In the genomic region with DNA sequence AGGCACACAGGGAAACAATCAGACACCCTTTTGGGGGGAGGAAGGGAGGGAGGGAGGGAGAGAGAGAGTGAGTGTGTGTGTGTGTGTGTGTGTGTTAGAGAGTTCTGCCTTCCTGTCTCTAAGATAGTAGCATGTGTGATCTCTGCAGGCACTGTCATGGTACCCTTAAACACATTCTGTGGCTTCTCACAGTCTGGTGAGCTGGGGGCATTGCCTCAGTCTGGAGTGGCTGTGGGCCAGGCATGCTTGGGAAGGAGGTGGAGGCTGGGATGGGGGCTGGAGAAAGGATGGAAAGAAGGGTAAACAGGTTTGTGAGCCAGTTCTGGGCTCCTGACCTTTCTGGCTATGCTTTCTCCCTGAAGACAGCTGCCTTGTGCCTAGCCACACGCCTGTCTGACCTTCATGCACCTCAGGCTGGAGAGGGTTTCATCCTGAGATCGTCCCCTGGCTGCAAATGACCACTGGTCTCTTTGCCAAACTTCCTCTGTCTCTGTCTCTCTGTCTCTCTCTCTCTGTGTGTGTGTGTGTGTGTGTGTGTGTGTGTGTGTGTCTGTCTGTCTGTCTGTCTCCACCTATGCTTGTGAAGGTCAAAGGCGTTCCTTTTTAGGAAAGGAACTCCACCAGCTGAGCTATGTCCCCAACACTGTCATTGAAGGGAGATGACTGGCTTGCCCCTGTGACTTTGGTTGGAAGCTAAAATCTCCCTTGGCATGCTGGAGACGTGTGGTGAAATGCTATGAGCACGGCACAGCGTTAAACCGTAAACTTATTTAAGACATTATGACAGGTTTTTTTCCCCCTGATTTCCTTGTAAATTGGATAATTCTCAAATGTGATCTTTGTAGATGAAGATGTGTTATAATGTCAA, we compare ENCODE assay signal across 16 mouse cellular contexts.
DNase-seq lines count a peak whose midpoint lies in the region; ATAC-seq and TF ChIP-seq lines count a peak whose summit lies in the region.
"Had no signal": no experiment of that assay in that cellular context is flagged by ENCODE, and none has a peak within 500 bp of the region (broad histone marks: within the 10 kb centered on the region; RNA-seq: fewer than 3 reads in every experiment).

No protein-coding gene starts in this region.

- no peaks in the 10 kb centered on the region for H3K4me1 ChIP-seq in forebrain, postnatal 0 days (ENCODE audit: insufficient read depth)
- no peaks in the 10 kb centered on the region for H3K4me1 ChIP-seq in forebrain, embryonic 16.5 days (replicated peaks; ENCODE audit: control insufficient read depth, insufficient read depth, low read length)
- H3K4me1 ChIP-seq in heart, postnatal 0 days (ENCODE audit: control insufficient read depth, insufficient read depth), result peaks cover 6% of the 10 kb centered on the region; the same call in 1 of the 2 replicates
- H3K4me1 ChIP-seq: forebrain, embryonic 15.5 days had no signal

- H3K27ac ChIP-seq in forebrain, postnatal 0 days (ENCODE audit: low read depth, low read length), result no peak overlapping the region
- no peak overlapping the region for H3K27ac ChIP-seq in forebrain, embryonic 16.5 days (ENCODE audit: low read length)
- no peak overlapping the region; the same call in 1 of the 2 replicates for H3K27ac ChIP-seq in heart, postnatal 0 days (ENCODE audit: low read depth)
- H3K27ac ChIP-seq: forebrain, embryonic 15.5 days had no signal

- no peak for DNase-seq in forebrain, postnatal 0 days
- peak; percentile 37 for DNase-seq in heart, postnatal 0 days (ENCODE audit: low spot score)
- DNase-seq in heart, adult 8-10 months (ENCODE audit: low spot score), result no peak
- DNase-seq in heart, postnatal 10 days, result peak; percentile 10 to 12
- peak; percentile 62 for DNase-seq in lung, postnatal 10 days
- DNase-seq in layer of hippocampus, postnatal 14 days (ENCODE audit: low spot score in 2 of 2), result no peak
- DNase-seq in embryo, embryonic 9.5 days (ENCODE audit: extremely low spot score), result no peak
- DNase-seq: cerebellum, adult 9-10 months; kidney, adult 18-20 months; kidney, postnatal 10 days; layer of hippocampus, postnatal 36 days; liver; right cerebral cortex, adult 18-20 months had no signal

- TF ChIP-seq CTCF in forebrain, postnatal 0 days (IDR thresholded peaks at IDR 0.05; ENCODE audit: low read depth), result no peak
- no peak for TF ChIP-seq CTCF in heart, postnatal 0 days (IDR thresholded peaks at IDR 0.05; ENCODE audit: low read depth)

- ATAC-seq in forebrain, postnatal 0 days, result peak; percentile 51; the same call in 1 of the 2 replicates
- no peak for ATAC-seq in forebrain, embryonic 16.5 days
- peak; percentile 12; the same call in 1 of the 2 replicates for ATAC-seq in heart, postnatal 0 days (ENCODE audit: insufficient read depth, low read depth)
- ATAC-seq: forebrain, embryonic 15.5 days had no signal

- no peak overlapping the region for H3K4me2 ChIP-seq in forebrain, postnatal 0 days (ENCODE audit: low read depth)
- H3K4me2 ChIP-seq in forebrain, embryonic 16.5 days (ENCODE audit: low read length), result no peak overlapping the region
- no peak overlapping the region for H3K4me2 ChIP-seq in heart, postnatal 0 days (ENCODE audit: low read depth, low read length)
- H3K4me2 ChIP-seq: forebrain, embryonic 15.5 days had no signal

- intact Hi-C loops in heart, postnatal 10 days (cut with DNase I), result no loop called here

- H3K4me3 ChIP-seq in forebrain, postnatal 0 days (ENCODE audit: low read depth, low read length), result no peak overlapping the region
- H3K4me3 ChIP-seq in forebrain, embryonic 16.5 days (replicated peaks; ENCODE audit: low read length), result no peak overlapping the region
- H3K4me3 ChIP-seq in heart, postnatal 0 days (ENCODE audit: low read depth, low read length), result no peak overlapping the region
- H3K4me3 ChIP-seq: forebrain, embryonic 15.5 days had no signal

- H3K27me3 ChIP-seq in forebrain, postnatal 0 days (ENCODE audit: insufficient read depth, low read length), result no peaks in the 10 kb centered on the region
- no peaks in the 10 kb centered on the region for H3K27me3 ChIP-seq in forebrain, embryonic 16.5 days (replicated peaks; ENCODE audit: control insufficient read depth, insufficient read depth, low read length)
- no peaks in the 10 kb centered on the region for H3K27me3 ChIP-seq in heart, postnatal 0 days (ENCODE audit: control insufficient read depth, insufficient read depth, low read length)
- H3K27me3 ChIP-seq: forebrain, embryonic 15.5 days had no signal

- no peak overlapping the region for H3K9ac ChIP-seq in forebrain, postnatal 0 days
- H3K9ac ChIP-seq in forebrain, embryonic 16.5 days (replicated peaks; ENCODE audit: low read depth, low read length), result no peak overlapping the region
- H3K9ac ChIP-seq in heart, postnatal 0 days (replicated peaks; ENCODE audit: low read depth, low read length), result no peak overlapping the region
- H3K9ac ChIP-seq: forebrain, embryonic 15.5 days had no signal

- H3K36me3 ChIP-seq in forebrain, postnatal 0 days (ENCODE audit: insufficient read depth), result no peaks in the 10 kb centered on the region
- H3K36me3 ChIP-seq in forebrain, embryonic 16.5 days (ENCODE audit: control insufficient read depth, insufficient read depth), result no peaks in the 10 kb centered on the region
- no peaks in the 10 kb centered on the region for H3K36me3 ChIP-seq in heart, postnatal 0 days (replicated peaks; ENCODE audit: control insufficient read depth, insufficient read depth, low read length)
- H3K36me3 ChIP-seq: forebrain, embryonic 15.5 days; G1E had no signal

- no peaks in the 10 kb centered on the region for H3K9me3 ChIP-seq in forebrain, postnatal 0 days (ENCODE audit: low read length)
- H3K9me3 ChIP-seq in forebrain, embryonic 16.5 days (ENCODE audit: control insufficient read depth, low read length), result no peaks in the 10 kb centered on the region
- no peaks in the 10 kb centered on the region for H3K9me3 ChIP-seq in heart, postnatal 0 days (replicated peaks; ENCODE audit: control insufficient read depth, low read length)
- H3K9me3 ChIP-seq: forebrain, embryonic 15.5 days had no signal

- 88% methylated on average over 7 of the region's 7 CpGs for WGBS in forebrain, postnatal 0 days
- 78% methylated on average over 7 of the region's 7 CpGs for WGBS in forebrain, embryonic 16.5 days
- WGBS in heart, postnatal 0 days, result 67% methylated on average over 7 of the region's 7 CpGs

- TF ChIP-seq EP300 in heart, postnatal 0 days (IDR thresholded peaks at IDR 0.05; ENCODE audit: low read depth), result no peak

Comparison
In these comparisons a context has a peak if more than half of its experiments do, and no peak if none do; other contexts are left out.
1. DNase-seq: peak in heart, postnatal 0 days (single experiment), heart, postnatal 10 days (2 of 2) and lung, postnatal 10 days (single experiment); none in forebrain, postnatal 0 days (single experiment), heart, adult 8-10 months (single experiment), layer of hippocampus, postnatal 14 days (0 of 2) and embryo, embryonic 9.5 days (single experiment).